Mouse (Mus musculus): ENCODE data around the gene Degs2. TPM values are rescaled to one million over a fixed set of nuclear protein-coding genes. Genes with fewer than 3 reads are reported as not detected.

Gene Degs2
- polyA plus RNA-seq, 1 experiment from 2014 or later, result 2.0 TPM

DNA sequence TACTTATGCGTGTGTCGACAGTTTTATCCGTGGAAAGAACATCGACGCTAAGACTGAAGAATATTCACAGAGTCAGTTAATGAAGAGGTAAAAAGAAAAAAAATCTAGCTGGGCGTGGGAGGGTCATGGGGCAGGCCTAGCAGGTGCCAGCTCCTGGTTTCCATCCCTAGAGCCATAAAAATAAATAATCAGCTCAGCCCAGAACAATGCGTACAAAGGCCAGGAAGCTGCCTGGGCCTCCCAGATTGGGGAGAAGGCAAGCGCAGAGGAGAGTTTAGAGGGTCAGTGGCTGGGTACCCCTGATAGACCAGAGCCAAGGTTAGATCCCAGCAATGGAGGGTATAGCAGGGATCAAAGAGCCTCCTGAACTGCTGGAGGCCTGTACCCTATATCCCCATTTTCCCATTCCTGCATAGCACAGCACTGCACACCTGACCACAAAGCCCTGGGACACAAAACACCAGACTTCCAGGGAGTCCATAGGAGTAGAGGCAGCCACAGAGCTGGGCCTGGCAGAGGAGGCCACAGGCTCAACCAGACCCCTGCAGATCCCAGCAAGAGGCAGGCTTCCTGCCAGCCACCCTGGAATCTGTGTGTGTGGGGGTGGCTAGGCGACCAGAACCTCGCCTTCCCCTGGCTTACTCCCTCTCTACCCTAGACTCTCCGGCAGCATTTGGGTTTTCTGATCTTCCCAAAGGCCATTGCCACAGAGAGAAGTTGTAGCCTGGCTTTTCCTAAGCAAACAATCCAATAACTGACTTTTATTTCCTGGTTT, 3.2 kb downstream of the Degs2 start:
- H3K27ac ChIP-seq, result no peak overlapping the region
- H3K4me2 ChIP-seq (replicated peaks), result no peak overlapping the region
- no peak overlapping the region for H3K9ac ChIP-seq
- no peak for ATAC-seq (ENCODE audit: insufficient number of reproducible peaks, insufficient read depth, low FRiP score, low TSS enrichment)
- H3K4me1 ChIP-seq, result peaks cover 10% of the 10 kb centered on the region
- H3K27me3 ChIP-seq, result peaks cover 44% of the 10 kb centered on the region
- 85% methylated on average over 11 of the region's 11 CpGs for WGBS
- H3K4me3 ChIP-seq, result no peak overlapping the region
- H3K36me3 ChIP-seq, result no peaks in the 10 kb centered on the region
- H3K9me3 ChIP-seq, result no peaks in the 10 kb centered on the region

DNA sequence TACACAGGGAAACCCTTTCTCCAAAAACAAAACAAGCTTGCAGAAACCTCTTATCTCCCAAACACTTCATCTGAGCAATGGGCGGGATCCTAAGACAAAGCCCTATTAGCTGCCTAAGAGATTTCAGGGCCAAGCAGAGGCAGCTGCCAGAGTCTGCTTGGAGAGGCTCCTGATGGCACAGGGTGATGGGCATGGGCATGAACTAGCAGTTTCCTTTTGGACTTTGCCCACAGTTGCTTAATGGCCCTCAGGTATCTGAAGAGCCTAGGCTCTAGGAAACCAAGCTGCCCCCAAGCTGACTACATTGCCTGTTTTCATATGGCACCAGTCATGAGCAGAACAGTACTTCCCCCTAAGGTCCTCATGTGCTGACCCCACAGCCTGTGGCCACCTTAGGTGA, 7.9 kb downstream of the Degs2 start:
- H3K27me3 ChIP-seq, result no peaks in the 10 kb centered on the region
- H3K4me3 ChIP-seq, result no peak overlapping the region
- H3K36me3 ChIP-seq, result peaks cover 7% of the 10 kb centered on the region; the same call in 1 of the 2 replicates
- H3K27ac ChIP-seq, result no peak overlapping the region
- no peak overlapping the region for H3K9ac ChIP-seq
- no peak overlapping the region for H3K4me2 ChIP-seq (replicated peaks)
- no peaks in the 10 kb centered on the region for H3K9me3 ChIP-seq
- no peak for ATAC-seq (ENCODE audit: insufficient number of reproducible peaks, insufficient read depth, low FRiP score, low TSS enrichment)
- 87% methylated on average over 1 of the region's 1 CpGs for WGBS
- no peaks in the 10 kb centered on the region; the same call in 1 of the 2 replicates for H3K4me1 ChIP-seq

DNA sequence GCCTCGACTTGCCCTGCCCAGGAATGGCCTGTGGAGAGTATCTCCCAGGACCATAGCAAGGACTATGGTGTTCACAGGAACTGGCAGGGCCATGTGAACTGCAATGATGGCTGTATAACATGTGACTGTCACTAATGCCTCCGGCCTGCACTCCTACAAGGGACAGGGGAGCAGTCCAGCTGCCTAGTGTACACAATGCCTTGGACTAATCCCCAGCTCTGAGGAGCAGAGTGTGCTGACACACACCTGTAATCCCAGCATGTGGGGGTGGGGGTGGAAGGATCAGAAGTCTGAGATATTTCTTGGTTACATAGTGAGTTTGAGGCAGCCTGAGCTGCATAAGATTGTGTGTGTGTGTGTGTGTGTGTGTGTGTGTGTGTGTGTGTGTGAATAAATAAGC, 8.5 kb downstream of the Degs2 start:
- H3K4me3 ChIP-seq, result no peak overlapping the region
- H3K27me3 ChIP-seq, result no peaks in the 10 kb centered on the region
- WGBS, result 87% methylated on average over 2 of the region's 2 CpGs
- no peak overlapping the region for H3K4me2 ChIP-seq (replicated peaks)
- H3K9me3 ChIP-seq, result no peaks in the 10 kb centered on the region
- peaks cover 13% of the 10 kb centered on the region for H3K36me3 ChIP-seq
- H3K27ac ChIP-seq, result no peak overlapping the region
- no peaks in the 10 kb centered on the region; the same call in 1 of the 2 replicates for H3K4me1 ChIP-seq
- no peak for ATAC-seq (ENCODE audit: insufficient number of reproducible peaks, insufficient read depth, low FRiP score, low TSS enrichment)
- H3K9ac ChIP-seq, result no peak overlapping the region

- H3K4me3 ChIP-seq, result no peak overlapping the region
- no peak overlapping the region for H3K4me2 ChIP-seq (replicated peaks)
- ATAC-seq (ENCODE audit: insufficient number of reproducible peaks, insufficient read depth, low FRiP score, low TSS enrichment), result no peak
- H3K36me3 ChIP-seq, result peaks cover 41% of the 10 kb centered on the region
- H3K4me1 ChIP-seq, result no peaks in the 10 kb centered on the region; the same call in 1 of the 2 replicates
- no peaks in the 10 kb centered on the region for H3K9me3 ChIP-seq
- H3K27me3 ChIP-seq, result no peaks in the 10 kb centered on the region
- H3K27ac ChIP-seq, result no peak overlapping the region
- no peak overlapping the region for H3K9ac ChIP-seq
- 82% methylated on average over 9 of the region's 9 CpGs for WGBS
These were observed 11.6 kb downstream of the Degs2 start for GRCm38 (mm10) chr12:108690529-108690928.

- no peak overlapping the region for H3K4me2 ChIP-seq (replicated peaks)
These were observed 12.9 kb downstream of the Degs2 start for GRCm38 (mm10) chr12:108689167-108689566.

DNA sequence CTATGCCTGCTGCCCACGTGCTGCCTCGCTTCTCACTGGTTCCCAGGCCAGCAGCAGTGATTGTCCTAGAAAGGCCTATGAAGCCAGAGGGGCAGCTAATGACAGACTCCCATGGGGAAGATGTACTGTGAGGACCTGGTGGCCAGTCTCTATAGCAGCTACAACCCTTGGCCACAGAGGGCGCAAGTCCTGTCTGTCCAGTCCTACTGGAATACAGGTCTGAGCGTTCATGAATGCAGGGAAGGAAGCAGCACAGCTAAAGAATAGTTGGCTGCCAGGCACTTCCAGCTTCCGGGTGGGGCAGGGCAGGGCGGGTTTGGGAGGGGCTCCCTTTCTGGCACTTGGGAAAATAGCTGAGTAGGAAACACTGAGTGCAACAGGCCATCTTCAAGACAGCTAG, 15.2 kb downstream of the Degs2 start:
- no peak overlapping the region for H3K9ac ChIP-seq
- no peak overlapping the region for H3K4me3 ChIP-seq
- no peaks in the 10 kb centered on the region for H3K4me1 ChIP-seq
- no peaks in the 10 kb centered on the region for H3K27me3 ChIP-seq
- H3K4me2 ChIP-seq (replicated peaks), result no peak overlapping the region
- WGBS, result 79% methylated on average over 6 of the region's 6 CpGs
- H3K9me3 ChIP-seq, result no peaks in the 10 kb centered on the region
- H3K27ac ChIP-seq, result no peak overlapping the region
- peaks cover 75% of the 10 kb centered on the region for H3K36me3 ChIP-seq
- ATAC-seq (ENCODE audit: insufficient number of reproducible peaks, insufficient read depth, low FRiP score, low TSS enrichment), result no peak

More at GRCm38 (mm10) chr12:108689167-108689566, 12.9 kb downstream of the Degs2 start:
- Histone ChIP-seq H3K36me3 (peaks cover 53% of the 10 kb centered on the region), H3K9ac (no peak overlapping the region), H3K4me1 (no peaks in the 10 kb centered on the region; the same call in 1 of the 2 replicates), H3K27me3 (no peaks in the 10 kb centered on the region), H3K27ac (no peak overlapping the region), H3K4me3 (no peak overlapping the region), H3K9me3 (no peaks in the 10 kb centered on the region)
- WGBS, result 83% methylated on average over 9 of the region's 9 CpGs
- no peak for ATAC-seq (ENCODE audit: insufficient number of reproducible peaks, insufficient read depth, low FRiP score, low TSS enrichment)

DNA sequence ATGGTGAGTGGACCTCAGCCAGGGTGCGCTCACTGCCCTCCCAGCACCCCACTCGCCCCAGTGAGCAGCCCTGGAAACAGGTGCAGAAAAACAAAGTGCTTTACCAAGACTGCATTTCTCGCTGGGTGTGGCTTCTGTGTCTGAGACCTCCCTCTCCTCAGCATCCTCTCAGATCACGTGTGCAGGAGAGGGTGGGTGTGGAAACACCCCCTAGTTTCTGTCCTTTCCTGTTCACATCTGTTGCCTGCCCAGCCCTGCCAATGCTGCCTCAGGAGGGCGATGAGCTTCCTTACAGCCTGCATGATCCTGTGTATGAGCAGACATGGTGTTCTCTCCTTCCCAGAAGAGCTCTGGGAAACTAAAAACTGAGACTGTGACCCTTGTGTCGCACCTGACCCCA, 15.7 kb downstream of the Degs2 start:
- Histone ChIP-seq H3K4me2 (replicated peaks) (no peak overlapping the region), H3K27ac (no peak overlapping the region), H3K36me3 (peaks cover 80% of the 10 kb centered on the region), H3K9me3 (no peaks in the 10 kb centered on the region), H3K27me3 (no peaks in the 10 kb centered on the region), H3K4me1 (no peaks in the 10 kb centered on the region), H3K9ac (no peak overlapping the region), H3K4me3 (no peak overlapping the region)
- ATAC-seq (ENCODE audit: insufficient number of reproducible peaks, insufficient read depth, low FRiP score, low TSS enrichment), result no peak
- 73% methylated on average over 6 of the region's 6 CpGs for WGBS

GRCm38 (mm10) chr12:108682240-108683023, 19.7 kb downstream of the Degs2 start:
- H3K9ac ChIP-seq, result no peak overlapping the region
- no peaks in the 10 kb centered on the region for H3K9me3 ChIP-seq
- H3K27ac ChIP-seq, result no peak overlapping the region
- WGBS, result 85% methylated on average over 13 of the region's 13 CpGs
- no peaks in the 10 kb centered on the region for H3K27me3 ChIP-seq
- no peak overlapping the region for H3K4me3 ChIP-seq
- no peak for ATAC-seq (ENCODE audit: insufficient number of reproducible peaks, insufficient read depth, low FRiP score, low TSS enrichment)
- no peak overlapping the region for H3K4me2 ChIP-seq (replicated peaks)
- H3K4me1 ChIP-seq, result no peaks in the 10 kb centered on the region
- peaks cover 88% of the 10 kb centered on the region for H3K36me3 ChIP-seq

DNA sequence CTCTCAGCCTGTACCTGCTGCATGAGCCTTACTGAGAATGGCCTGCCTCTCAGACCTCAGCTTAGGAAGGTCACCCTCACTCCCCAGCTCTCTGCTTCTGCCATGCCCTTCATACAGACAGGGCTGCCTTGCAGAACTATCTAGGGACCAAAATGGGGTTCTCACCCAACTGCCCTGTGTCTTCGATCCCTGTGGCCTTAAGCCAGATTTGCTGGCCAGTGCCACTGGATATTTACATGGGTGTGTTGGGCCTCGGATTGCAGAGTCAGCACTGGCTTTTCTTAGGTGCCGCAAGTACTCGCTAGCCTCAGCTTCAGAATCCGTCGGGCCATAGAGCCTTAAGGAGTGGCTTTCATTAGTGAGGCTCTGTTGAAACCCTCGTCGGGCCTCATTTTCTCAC, 21.3 kb downstream of the Degs2 start:
- Histone ChIP-seq H3K4me2 (replicated peaks) (no peak overlapping the region), H3K9me3 (no peaks in the 10 kb centered on the region), H3K9ac (no peak overlapping the region), H3K27ac (no peak overlapping the region), H3K36me3 (peaks cover 88% of the 10 kb centered on the region), H3K4me3 (no peak overlapping the region), H3K27me3 (no peaks in the 10 kb centered on the region), H3K4me1 (no peaks in the 10 kb centered on the region)
- 88% methylated on average over 8 of the region's 8 CpGs for WGBS
- ATAC-seq (ENCODE audit: insufficient number of reproducible peaks, insufficient read depth, low FRiP score, low TSS enrichment), result no peak

GRCm38 (mm10) chr12:108678366-108678765, 23.7 kb downstream of the Degs2 start:
- H3K4me3 ChIP-seq, result no peak overlapping the region
- 79% methylated on average over 4 of the region's 4 CpGs for WGBS

GRCm38 (mm10) chr12:108677116-108677515, 25.0 kb downstream of the Degs2 start:
- H3K4me1 ChIP-seq, result no peaks in the 10 kb centered on the region
- ATAC-seq (ENCODE audit: insufficient number of reproducible peaks, insufficient read depth, low FRiP score, low TSS enrichment), result no peak
- H3K27me3 ChIP-seq, result no peaks in the 10 kb centered on the region
- peaks cover 85% of the 10 kb centered on the region for H3K36me3 ChIP-seq
- no peak overlapping the region for H3K4me3 ChIP-seq
- 91% methylated on average over 5 of the region's 5 CpGs for WGBS
- H3K9me3 ChIP-seq, result no peaks in the 10 kb centered on the region
- no peak overlapping the region for H3K9ac ChIP-seq
- H3K27ac ChIP-seq, result no peak overlapping the region
- no peak overlapping the region for H3K4me2 ChIP-seq (replicated peaks)

More at GRCm38 (mm10) chr12:108678366-108678765, 23.7 kb downstream of the Degs2 start:
- Histone ChIP-seq H3K27me3 (no peaks in the 10 kb centered on the region), H3K27ac (no peak overlapping the region), H3K4me2 (replicated peaks) (no peak overlapping the region), H3K36me3 (peaks cover 87% of the 10 kb centered on the region), H3K9ac (no peak overlapping the region), H3K9me3 (no peaks in the 10 kb centered on the region), H3K4me1 (no peaks in the 10 kb centered on the region)
- ATAC-seq (ENCODE audit: insufficient number of reproducible peaks, insufficient read depth, low FRiP score, low TSS enrichment), result no peak

Measured in embryonic facial prominence, embryonic 12.5 days (tissue).